Mouse (Mus musculus): Measurements from ENCODE around the gene Ngef. TPM values are rescaled to one million over a fixed set of nuclear protein-coding genes. Genes with fewer than 3 reads are reported as not detected.
A peak's percentile ranks its signal among the peaks of the same experiment; 100 is the strongest.

Ngef gene
- polyA plus RNA-seq, 1 experiment = 323 TPM

DNA sequence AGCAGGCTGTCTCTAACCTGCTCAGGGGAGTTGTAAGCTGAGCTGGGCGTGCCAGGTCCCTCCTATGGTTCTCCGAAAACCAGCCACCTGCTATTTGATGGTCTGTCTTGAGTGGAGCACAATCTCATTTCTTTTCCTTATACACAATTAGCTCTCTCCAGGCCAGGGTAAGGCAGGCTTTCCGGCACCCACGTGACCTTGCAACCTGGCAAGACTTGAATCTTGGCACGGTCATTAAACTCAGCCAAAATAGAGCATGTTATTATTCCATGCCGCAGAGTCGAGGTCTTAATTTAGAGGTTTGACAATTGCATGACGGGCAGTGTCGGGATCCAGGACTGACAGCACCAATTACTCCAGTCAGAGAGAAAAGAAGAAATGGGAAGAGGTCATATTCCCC lies 46.5 kb downstream of the Ngef start:
- Histone ChIP-seq H3K4me1 (ENCODE audit: control insufficient read depth, insufficient read depth, low read length) (no peaks in the 10 kb centered on the region), H3K27ac (ENCODE audit: insufficient read depth, low read length) (no peak overlapping the region), H3K4me3 (ENCODE audit: insufficient read depth, low read length) (no peak overlapping the region)
- no peak for TF ChIP-seq POLR2A (IDR thresholded peaks at IDR 0.05; ENCODE audit: extremely low read depth, insufficient read depth, low read length)
- TF ChIP-seq CTCF (IDR thresholded peaks at IDR 0.05; ENCODE audit: extremely low read depth, insufficient read depth, low read length) = no peak

GRCm38 (mm10) chr1:87525041-87525440 lies 48.6 kb downstream of the Ngef start:
- H3K27ac ChIP-seq (ENCODE audit: insufficient read depth, low read length) = no peak overlapping the region
- H3K4me3 ChIP-seq (ENCODE audit: insufficient read depth, low read length) = no peak overlapping the region

DNA sequence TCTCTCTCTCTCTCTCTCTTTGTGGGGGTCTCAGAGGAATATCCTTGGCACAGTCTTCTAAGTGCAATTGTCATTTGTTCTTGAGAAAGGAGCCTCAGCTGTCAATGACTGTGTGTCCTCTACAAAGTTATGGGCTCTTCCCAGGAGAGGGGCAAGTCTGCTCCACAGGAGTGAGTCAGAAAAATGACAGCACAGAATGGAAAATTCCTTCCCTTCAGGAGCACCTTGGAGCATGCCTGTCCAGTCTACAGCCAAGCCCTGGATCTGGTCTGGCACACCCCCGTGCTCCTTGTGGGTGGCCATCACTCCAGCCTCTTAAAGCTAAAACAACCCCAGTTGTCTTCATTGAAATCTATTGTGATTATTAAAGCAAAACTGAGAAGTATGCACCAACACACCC lies 52.1 kb downstream of the Ngef start:
- Histone ChIP-seq H3K27ac (ENCODE audit: insufficient read depth, low read length) (peak overlapping the region; percentile 53; the same call in 1 of the 2 replicates), H3K4me3 (ENCODE audit: insufficient read depth, low read length) (no peak overlapping the region), H3K4me1 (ENCODE audit: control insufficient read depth, insufficient read depth, low read length) (peaks cover 8% of the 10 kb centered on the region)
- TF ChIP-seq POLR2A (IDR thresholded peaks at IDR 0.05; ENCODE audit: extremely low read depth, insufficient read depth, low read length) (no peak), CTCF (IDR thresholded peaks at IDR 0.05; ENCODE audit: extremely low read depth, insufficient read depth, low read length) (no peak)

More at GRCm38 (mm10) chr1:87525041-87525440, 48.6 kb downstream of the Ngef start:
- TF ChIP-seq CTCF (IDR thresholded peaks at IDR 0.05; ENCODE audit: extremely low read depth, insufficient read depth, low read length) (no peak), POLR2A (IDR thresholded peaks at IDR 0.05; ENCODE audit: extremely low read depth, insufficient read depth, low read length) (no peak)
- peaks cover 6% of the 10 kb centered on the region; the same call in 1 of the 2 replicates for H3K4me1 ChIP-seq (ENCODE audit: control insufficient read depth, insufficient read depth, low read length)

- H3K27ac ChIP-seq (ENCODE audit: insufficient read depth, low read length) = peak overlapping the region; percentile 51; the same call in 1 of the 2 replicates
Observed at GRCm38 (mm10) chr1:87520467-87520866, 53.2 kb downstream of the Ngef start.

GRCm38 (mm10) chr1:87510845-87511244 lies 62.8 kb downstream of the Ngef start:
- Histone ChIP-seq H3K4me3 (ENCODE audit: insufficient read depth, low read length) (peak overlapping the region; percentile 98; the same call in 1 of the 2 replicates), H3K27ac (ENCODE audit: insufficient read depth, low read length) (peak overlapping the region; percentile 84; the same call in 1 of the 2 replicates), H3K4me1 (ENCODE audit: control insufficient read depth, insufficient read depth, low read length) (no peaks in the 10 kb centered on the region; the same call in 1 of the 2 replicates)
- TF ChIP-seq POLR2A (IDR thresholded peaks at IDR 0.05; ENCODE audit: extremely low read depth, insufficient read depth, low read length) = no peak
- no peak for TF ChIP-seq CTCF (IDR thresholded peaks at IDR 0.05; ENCODE audit: extremely low read depth, insufficient read depth, low read length)

More at GRCm38 (mm10) chr1:87520467-87520866, 53.2 kb downstream of the Ngef start:
- Histone ChIP-seq H3K4me3 (ENCODE audit: insufficient read depth, low read length) (no peak overlapping the region), H3K4me1 (ENCODE audit: control insufficient read depth, insufficient read depth, low read length) (peaks cover 8% of the 10 kb centered on the region)
- no peak for TF ChIP-seq POLR2A (IDR thresholded peaks at IDR 0.05; ENCODE audit: extremely low read depth, insufficient read depth, low read length)
- TF ChIP-seq CTCF (IDR thresholded peaks at IDR 0.05; ENCODE audit: extremely low read depth, insufficient read depth, low read length) = no peak

DNA sequence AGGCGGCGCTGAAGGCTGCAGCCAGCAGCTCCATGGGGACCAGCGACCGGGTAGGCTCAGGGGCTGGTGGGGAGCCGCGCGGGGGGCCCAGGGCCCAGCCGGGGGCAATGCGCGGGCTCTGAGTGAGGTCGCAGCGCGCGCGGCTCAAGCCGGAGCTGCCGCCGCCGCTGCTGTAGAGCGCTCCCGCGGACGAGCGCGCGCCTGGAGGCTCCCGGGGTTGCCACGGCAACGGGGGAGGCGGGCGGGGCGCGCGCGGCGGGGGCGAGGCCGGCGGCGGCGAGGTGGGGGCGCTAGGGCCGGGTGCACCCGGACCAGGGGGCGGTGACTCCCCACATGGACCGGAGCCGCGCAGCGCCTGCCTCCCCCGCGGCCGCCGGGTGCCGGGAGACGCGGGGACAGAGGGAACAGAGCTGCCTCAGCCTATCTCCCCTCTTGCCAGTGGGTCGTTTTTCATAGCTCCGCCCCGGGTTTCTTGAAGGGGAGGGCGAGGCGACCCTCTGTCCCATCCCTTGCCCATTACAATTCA lies 63.4 kb downstream of the Ngef start:
- no peaks in the 10 kb centered on the region; the same call in 1 of the 2 replicates for H3K4me1 ChIP-seq (ENCODE audit: control insufficient read depth, insufficient read depth, low read length)
- H3K4me3 ChIP-seq (ENCODE audit: insufficient read depth, low read length) = peak overlapping the region; percentile 98
- peak overlapping the region; percentile 100 for H3K27ac ChIP-seq (ENCODE audit: insufficient read depth, low read length)
- no peak; the same call in 1 of the 2 replicates for TF ChIP-seq POLR2A (IDR thresholded peaks at IDR 0.05; ENCODE audit: extremely low read depth, insufficient read depth, low read length)
- no peak for TF ChIP-seq CTCF (IDR thresholded peaks at IDR 0.05; ENCODE audit: extremely low read depth, insufficient read depth, low read length)

DNA sequence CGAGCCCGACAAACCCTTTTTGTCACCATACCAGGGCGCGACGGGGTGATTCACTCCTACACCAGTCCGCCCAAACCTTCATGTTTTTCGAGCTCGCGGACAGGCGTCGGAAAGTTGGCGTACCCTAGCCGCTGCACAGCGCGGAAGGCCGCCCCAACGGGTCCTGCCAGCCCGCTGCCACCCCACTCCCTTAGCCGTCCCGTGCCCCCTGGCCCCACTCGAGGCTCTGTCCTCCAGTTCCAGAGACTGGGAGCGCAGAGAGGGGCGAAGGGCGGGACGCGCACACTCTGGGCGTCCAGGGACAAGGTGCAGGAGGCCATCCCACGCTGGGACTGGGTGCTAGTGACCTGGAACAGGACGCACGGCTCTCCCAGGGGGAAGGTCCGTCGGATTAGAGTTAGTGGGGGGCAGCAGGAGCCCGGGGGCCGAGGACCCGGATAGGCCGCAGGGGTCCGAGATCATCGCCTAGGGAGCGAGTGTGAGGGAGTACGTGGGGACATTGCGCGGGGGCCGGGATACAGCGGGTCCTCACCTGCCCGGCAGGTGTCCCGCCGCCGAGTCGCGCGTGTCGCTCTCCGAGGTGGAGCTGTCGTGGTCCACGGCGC lies 64.0 kb downstream of the Ngef start, which contains the start of gene Neu2:
Neu2 (plus strand) TSS at position 329 of the 605 bp plus-strand sequence.
- Histone ChIP-seq H3K4me3 (ENCODE audit: insufficient read depth, low read length) (peak within 1 kb of the TSS; percentile 98), H3K27ac (ENCODE audit: insufficient read depth, low read length) (peak within 1 kb of the TSS; percentile 100), H3K4me1 (ENCODE audit: control insufficient read depth, insufficient read depth, low read length) (peaks cover 2% of the 10 kb centered on the region)
- TF ChIP-seq POLR2A (IDR thresholded peaks at IDR 0.05; ENCODE audit: extremely low read depth, insufficient read depth, low read length) (no peak), CTCF (IDR thresholded peaks at IDR 0.05; ENCODE audit: extremely low read depth, insufficient read depth, low read length) (no peak)

GRCm38 (mm10) chr1:87508591-87509560 lies 64.8 kb downstream of the Ngef start:
- H3K4me1 ChIP-seq (ENCODE audit: control insufficient read depth, insufficient read depth, low read length) = peaks cover 2% of the 10 kb centered on the region
- H3K4me3 ChIP-seq (ENCODE audit: insufficient read depth, low read length) = peak overlapping the region; percentile 98
- no peak for TF ChIP-seq CTCF (IDR thresholded peaks at IDR 0.05; ENCODE audit: extremely low read depth, insufficient read depth, low read length)
- no peak for TF ChIP-seq POLR2A (IDR thresholded peaks at IDR 0.05; ENCODE audit: extremely low read depth, insufficient read depth, low read length)
- H3K27ac ChIP-seq (ENCODE audit: insufficient read depth, low read length) = peak overlapping the region; percentile 100

GRCm38 (mm10) chr1:87507857-87508256 lies 65.8 kb downstream of the Ngef start:
- peak overlapping the region; percentile 98 for H3K4me3 ChIP-seq (ENCODE audit: insufficient read depth, low read length)
- peak overlapping the region; percentile 60 for H3K27ac ChIP-seq (ENCODE audit: insufficient read depth, low read length)
- TF ChIP-seq POLR2A (IDR thresholded peaks at IDR 0.05; ENCODE audit: extremely low read depth, insufficient read depth, low read length) (peak; percentile 77), CTCF (IDR thresholded peaks at IDR 0.05; ENCODE audit: extremely low read depth, insufficient read depth, low read length) (no peak)
- peaks cover 2% of the 10 kb centered on the region for H3K4me1 ChIP-seq (ENCODE audit: control insufficient read depth, insufficient read depth, low read length)
